Mouse (Mus musculus) heart, postnatal 36 days (tissue): ENCODE results near the gene Hexim1. TPM values are rescaled to one million over a fixed set of nuclear protein-coding genes. Genes with fewer than 3 reads are reported as not detected.

Experiments used
- DNase-seq, 2 experiments: peaks; one replicate each; pipeline ENCODE4 v3.0.0; 2021 to 2022
- intact Hi-C: fragments of 180-260 bp; cut with DNase I; formaldehyde crosslinking; loops from one replicate; pipeline ENCODE4 v1.15.1; 2025
- total RNA-seq, 2 experiments: library from RNA; stranded (reverse); gene quantifications; 2 replicates each; pipeline ENCODE4 v1.2.3; 2021

The Hexim1 gene
- 10 to 100 TPM; 18.0 to 20.5 TPM for total RNA-seq

DNA sequence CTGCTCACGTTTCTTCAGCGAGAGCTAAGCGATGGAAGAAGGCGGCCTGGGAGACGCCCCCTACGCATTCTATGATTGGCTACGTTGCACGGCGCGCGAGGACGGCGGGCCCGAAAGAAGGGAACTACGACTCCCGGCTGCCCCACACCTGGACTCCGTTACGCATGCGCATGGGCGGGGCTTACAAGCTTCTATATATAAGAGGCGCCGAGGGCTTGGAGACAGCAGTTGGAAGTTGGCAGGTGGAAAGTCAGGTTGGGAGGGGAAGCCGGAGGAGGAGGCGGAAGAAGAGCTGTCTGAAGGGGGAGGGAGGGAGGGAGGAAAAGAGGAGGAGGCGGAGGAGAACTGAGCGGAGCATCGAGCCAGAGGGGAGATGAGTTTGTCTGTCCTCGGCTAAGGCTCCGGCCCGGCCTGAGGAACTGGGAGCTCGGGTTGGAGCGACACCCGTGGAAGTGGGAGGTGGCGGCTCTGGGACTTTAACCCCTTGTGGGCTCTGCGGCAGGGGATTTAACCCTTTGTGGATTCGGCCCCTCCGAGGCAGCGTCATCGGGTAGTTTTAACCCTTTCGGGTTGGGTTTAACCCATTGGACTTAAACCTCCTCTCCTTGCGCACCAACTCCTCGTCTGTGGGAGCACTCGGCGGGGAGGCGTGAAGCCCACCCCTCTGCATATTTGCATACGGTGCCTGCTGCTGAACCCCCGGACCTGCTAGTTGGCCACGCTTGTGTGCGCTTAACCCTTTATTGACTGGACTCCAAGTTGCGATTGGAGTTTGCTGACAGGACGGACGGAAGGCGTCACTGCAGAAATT lies at the start of gene Hexim1:
Gene Hexim1 (plus strand): TSS at position 224 of the 811 bp plus-strand sequence.
- DNase-seq: peak; percentile 99 to 100
- intact Hi-C loops: no loop called here

DNA sequence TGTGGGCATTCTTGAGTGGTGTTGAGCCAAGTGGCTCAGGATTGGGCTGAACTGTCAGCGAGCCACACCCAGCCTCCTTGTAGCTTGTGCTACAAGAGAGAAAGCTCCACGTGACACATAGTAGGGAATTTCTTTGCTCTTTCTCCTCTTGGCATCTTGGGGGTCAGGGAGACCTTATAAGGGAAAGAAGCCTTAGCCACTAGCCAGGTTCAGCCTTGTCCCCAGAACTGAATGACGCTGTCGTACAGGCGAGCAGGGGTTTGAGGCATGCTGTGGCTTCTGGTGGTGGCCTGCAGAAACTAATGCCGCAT lies 49.0 kb upstream of the Hexim1 start:
- no peak for DNase-seq
- intact Hi-C loops: no loop called here

DNA sequence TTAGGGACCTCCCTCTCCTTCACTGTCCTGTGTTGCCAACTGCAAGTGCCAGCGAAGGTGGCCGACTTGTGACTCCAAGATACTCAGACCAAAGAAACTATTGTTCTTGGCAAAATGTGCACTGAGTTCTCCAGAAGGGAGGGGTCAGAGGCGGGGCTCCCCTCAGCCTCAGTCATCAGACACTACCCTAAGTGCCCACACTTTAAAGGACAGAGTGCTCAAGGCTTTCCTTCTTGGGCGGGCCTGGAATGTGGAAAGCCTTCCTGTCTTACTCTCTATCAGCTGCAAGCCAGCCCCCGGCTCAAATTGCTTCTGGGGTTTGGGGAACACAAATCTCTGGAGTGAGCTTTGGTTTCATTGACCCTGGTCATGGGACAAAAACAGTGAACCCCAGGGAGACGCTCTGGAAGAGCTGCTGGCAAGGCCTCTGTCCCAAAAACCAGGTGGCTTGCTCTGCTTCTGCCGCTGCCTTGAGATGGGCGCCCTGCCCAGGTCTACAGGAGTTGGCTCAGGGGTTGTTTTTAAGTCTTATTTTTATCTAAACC lies 48.5 kb upstream of the Hexim1 start:
- intact Hi-C loops: no loop called here

DNA sequence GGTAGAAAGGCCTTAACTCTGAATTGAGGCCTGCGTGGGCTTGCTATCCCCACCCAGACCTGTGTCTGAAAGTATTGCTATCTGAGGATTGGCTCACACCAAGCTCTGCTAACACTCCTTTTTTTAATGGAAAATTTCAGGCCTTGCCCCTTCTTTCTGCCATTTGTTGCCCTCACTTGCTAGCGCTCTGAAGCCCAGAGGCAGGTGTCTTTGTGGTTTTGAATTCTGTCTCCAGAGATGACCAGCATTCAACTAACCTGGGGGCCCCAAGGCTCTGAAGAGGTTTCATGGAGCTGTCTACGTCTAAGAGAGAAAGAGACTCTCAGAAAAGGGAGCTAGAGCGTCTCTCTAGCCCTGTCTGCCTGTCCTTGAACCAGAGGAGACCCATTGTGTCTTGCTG lies 47.8 kb upstream of the Hexim1 start:
- DNase-seq: no peak
- intact Hi-C loops: no loop called here

More for the DNA sequence above, 48.5 kb upstream of the Hexim1 start:
- peak; percentile 67 to 72 for DNase-seq

GRCm38 (mm10) chr11:103068884-103069283 lies 47.1 kb upstream of the Hexim1 start:
- intact Hi-C loops: no loop called here
- DNase-seq: no peak

DNA sequence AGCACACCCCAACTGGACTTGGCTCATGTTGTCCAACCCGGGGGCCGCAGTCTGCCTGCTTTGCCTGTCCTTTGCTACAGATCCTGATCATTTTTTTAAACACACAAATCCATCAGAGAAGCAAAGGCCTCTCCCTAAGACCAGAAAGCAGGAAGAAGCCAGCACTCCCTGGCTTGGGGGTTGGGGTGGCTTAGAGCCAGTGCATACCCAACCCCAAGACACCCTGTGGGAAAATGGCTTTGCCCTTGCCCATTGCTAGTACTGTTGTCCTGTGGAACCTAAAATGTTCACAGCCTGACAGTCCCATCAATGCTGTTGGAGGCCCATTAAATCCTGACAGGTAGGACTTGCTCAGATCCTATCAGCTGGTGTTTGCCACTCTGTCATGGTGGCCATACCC lies 46.3 kb upstream of the Hexim1 start:
- intact Hi-C loops: no loop called here
- DNase-seq: no peak

DNA sequence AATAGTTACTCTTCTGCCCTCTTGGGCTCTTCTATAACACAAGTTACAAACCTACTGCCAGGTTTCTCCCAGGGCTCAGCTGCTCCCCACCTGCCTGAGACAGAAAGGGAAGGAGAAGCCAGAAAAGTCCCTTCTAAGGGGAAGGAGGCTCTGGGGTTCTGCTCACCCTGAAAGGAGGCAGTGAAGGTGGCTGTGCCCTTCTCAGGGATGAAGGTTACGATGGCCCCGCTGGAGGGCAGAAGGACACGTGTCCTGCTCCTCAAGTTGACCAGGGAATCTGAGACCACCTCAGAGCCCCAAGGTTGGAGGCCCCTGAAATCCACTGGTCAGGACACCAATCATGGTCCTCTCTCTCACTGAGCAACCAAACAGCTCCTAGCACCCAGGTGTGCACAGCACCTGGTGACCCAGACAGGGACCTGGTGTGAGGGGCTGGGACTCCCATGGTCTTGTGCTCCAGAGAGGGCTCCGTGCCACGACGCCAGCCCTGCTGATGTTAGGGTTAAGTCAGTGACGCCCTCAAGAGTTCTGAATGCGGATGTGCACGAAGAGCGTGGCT lies 45.6 kb upstream of the Hexim1 start:
- DNase-seq: no peak
- intact Hi-C loops: no loop called here

GRCm38 (mm10) chr11:103073671-103074070 lies 42.4 kb upstream of the Hexim1 start:
- intact Hi-C loops: no loop called here
- no peak for DNase-seq

DNA sequence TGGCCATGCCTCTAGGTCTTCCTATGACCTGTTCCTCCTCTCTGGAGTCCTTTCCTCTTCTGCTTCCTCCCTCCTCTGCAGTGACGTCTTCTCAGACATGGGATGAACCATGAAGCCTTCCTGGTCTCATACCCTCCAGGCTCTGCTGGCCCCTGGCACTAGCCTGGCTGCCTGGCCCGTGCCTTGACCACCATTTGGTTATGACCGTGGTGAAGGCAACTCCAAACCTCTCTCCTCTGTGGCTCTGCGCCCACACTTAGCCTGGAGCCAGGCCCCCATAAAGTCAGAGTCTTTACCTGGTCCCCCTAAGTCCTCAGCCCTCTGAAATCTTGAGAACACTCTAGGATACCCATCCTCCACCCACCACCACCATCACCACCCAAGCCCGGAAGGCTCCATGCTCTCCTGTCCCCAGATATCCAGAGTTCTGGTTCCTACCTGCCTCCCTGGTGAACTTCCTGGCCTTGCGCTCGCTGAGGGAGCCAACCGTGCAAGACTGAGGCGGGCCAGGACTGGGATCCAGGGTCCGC lies 41.8 kb upstream of the Hexim1 start:
- intact Hi-C loops: no loop called here
- DNase-seq: no peak

GRCm38 (mm10) chr11:103074796-103075323 lies 41.2 kb upstream of the Hexim1 start:
- intact Hi-C loops: no loop called here
- no peak for DNase-seq

GRCm38 (mm10) chr11:103076010-103076409 lies 40.0 kb upstream of the Hexim1 start:
- intact Hi-C loops: no loop called here

DNA sequence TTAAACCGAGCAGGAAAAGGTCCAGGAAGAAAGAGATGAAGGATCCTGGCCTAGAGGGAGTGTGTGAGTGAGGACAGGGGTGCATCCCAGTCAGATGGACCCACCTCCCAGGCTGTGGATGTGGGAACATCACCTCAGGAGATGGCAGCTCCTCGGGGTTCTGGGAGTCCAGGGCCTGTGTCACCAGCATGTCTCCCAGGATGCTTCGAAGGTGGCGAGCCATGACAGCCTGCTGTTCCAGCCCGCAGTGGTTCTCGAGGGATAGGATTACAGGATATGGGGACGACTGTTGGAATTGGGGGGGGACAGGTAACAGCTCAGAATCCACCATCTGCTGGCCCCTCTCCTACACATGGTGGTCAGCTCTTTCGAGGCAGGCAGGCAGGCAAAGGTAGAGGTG lies 39.5 kb upstream of the Hexim1 start:
- intact Hi-C loops: no loop called here
- DNase-seq: no peak

More at GRCm38 (mm10) chr11:103076010-103076409, 40.0 kb upstream of the Hexim1 start:
- peak in 1 of 2 experiments; percentile 57 for DNase-seq

DNA sequence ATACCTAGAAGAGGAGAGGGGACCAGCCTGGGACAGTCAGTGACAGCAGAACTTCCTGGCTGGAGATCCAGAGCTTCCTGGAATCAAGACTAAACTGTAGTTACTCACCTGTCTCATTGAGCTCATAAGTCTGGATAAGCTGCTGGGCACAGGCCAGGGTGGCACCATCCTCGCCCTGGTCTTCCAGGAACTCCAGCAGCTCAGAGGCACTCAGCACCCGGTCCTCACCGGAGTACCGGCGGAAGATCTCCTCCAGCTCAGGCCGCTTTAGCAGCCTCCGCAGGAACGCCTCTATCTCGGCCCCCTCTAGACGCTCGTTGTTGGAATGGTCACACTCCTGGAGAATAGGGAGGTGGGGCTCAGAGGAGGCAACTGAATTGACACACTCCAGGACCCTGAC lies 37.9 kb upstream of the Hexim1 start:
- DNase-seq: no peak
- intact Hi-C loops: no loop called here

- DNase-seq: no peak
- intact Hi-C loops: no loop called here
Measured at GRCm38 (mm10) chr11:103080323-103081091, 35.5 kb upstream of the Hexim1 start.

DNA sequence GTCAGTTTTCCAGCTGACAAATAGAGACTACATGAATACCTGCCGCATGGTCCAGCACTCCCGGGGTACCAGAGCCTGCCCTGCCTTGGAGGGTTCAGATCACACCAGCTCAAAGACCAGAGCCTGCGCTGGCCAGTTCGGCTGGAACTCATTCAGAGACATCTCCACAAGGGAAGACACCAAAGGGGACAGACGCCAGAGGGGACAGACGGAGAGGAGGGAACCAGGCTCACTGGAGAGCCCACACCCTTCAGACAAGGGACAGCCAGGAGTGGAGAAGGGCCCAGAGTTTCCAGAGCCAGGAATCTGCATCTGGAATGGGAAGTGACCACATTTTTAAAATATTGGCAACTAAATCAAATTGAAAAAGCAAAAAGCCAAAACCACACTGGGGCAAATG lies 34.4 kb upstream of the Hexim1 start:
- intact Hi-C loops: no loop called here

GRCm38 (mm10) chr11:103093306-103093705 lies 22.7 kb upstream of the Hexim1 start:
- no peak for DNase-seq
- intact Hi-C loops: no loop called here

More for the DNA sequence above, 34.4 kb upstream of the Hexim1 start:
- DNase-seq: no peak

- DNase-seq: peak; percentile 36 to 52
- intact Hi-C loops: no loop called here
Measured at GRCm38 (mm10) chr11:103093862-103094833, 21.9 kb upstream of the Hexim1 start.

DNA sequence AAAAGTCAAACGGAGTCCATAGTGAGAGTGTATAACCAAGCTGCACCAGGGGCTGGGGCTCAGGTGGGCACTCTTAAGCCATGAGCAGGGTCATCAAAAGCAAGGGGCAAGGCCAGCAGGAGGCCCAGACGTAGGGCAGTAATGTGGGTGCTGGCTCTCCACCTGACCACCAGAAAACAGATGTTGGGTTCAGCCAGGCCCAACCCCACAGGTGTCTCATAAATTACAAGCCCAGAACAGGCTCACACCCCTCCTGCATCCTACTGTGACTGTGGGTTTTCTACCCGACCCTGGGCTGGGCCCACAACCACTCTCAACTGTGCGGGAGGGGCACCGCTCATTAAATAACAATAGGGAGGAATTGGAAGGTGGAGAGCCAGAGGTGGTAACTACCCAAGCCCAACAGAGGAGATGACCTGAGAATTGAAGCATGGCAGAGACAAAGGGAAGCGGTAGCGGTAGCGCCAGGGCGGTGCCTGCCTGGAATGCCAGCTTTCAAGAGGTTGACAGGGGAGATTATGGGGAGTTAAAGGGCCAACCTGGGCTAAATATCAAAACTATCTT lies 20.8 kb upstream of the Hexim1 start:
- intact Hi-C loops: no loop called here
- DNase-seq: no peak

GRCm38 (mm10) chr11:103095801-103096200 lies 20.2 kb upstream of the Hexim1 start:
- intact Hi-C loops: no loop called here
- DNase-seq: no peak
